Mouse (Mus musculus) lung, adult 2 months (tissue): ENCODE data around the gene Elovl7.

Experiments used
- CTCF ChIP-seq: fragments of 200-500 bp; IDR thresholded peaks from 2 replicates; pipeline ENCODE4 v1.5.1; 2011; ENCODE audit warnings: mild to moderate bottlenecking, low read length, control low read depth; ENCODE audit not compliant: insufficient read depth
- POLR2A ChIP-seq: fragments of 200-500 bp; IDR thresholded peaks from 2 replicates; pipeline ENCODE4 v1.6.1; 2011; ENCODE audit warnings: low read depth, mild to moderate bottlenecking, control low read depth, low read length, borderline replicate concordance; ENCODE audit errors: extremely low read depth

DNA sequence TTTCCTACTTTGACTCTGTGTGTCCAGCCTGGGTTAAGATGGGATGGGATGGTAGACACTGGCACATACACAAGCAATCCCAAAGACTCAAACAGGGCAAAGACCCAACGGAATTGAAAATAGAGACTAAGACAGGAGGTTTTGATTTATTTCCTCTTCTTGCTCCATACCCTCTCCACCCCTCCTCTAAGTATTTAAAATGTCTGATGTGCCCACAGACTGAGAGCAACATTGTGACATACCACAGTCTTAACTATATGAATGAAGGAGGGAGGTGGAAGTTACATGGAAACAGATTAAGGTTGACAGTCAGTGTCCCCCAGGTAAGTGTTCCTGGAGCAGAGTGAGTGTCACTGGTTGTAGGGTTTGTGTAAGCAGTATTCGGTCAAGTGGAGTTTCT is 70.1 kb downstream of the Elovl7 start:
- TF ChIP-seq CTCF (no peak), POLR2A (no peak)
